Mouse (Mus musculus): ENCODE results near the gene Smpd4. TPM values are rescaled to one million over a fixed set of nuclear protein-coding genes. Genes with fewer than 3 reads are reported as not detected.

Smpd4 gene
- polyA plus RNA-seq, 1 experiment from 2014 or later: 9.0 TPM

- WGBS: 83% methylated on average over 10 of the region's 10 CpGs
- Histone ChIP-seq H3K4me1 (replicated peaks; ENCODE audit: control insufficient read depth, insufficient read depth, low read length) (peaks cover 4% of the 10 kb centered on the region; the same call in 1 of the 2 replicates), H3K4me2 (replicated peaks; ENCODE audit: low read depth) (no peak overlapping the region), H3K9ac (ENCODE audit: low read depth, low read length) (no peak overlapping the region), H3K27me3 (replicated peaks; ENCODE audit: control insufficient read depth, insufficient read depth, low read length) (no peaks in the 10 kb centered on the region), H3K9me3 (ENCODE audit: control insufficient read depth) (no peaks in the 10 kb centered on the region), H3K27ac (ENCODE audit: low read depth, low read length) (no peak overlapping the region), H3K4me3 (ENCODE audit: low read depth, low read length) (no peak overlapping the region), H3K36me3 (ENCODE audit: control insufficient read depth, insufficient read depth) (peaks cover 45% of the 10 kb centered on the region)
- no peak for ATAC-seq
- TF ChIP-seq CTCF (IDR thresholded peaks at IDR 0.05; ENCODE audit: low read depth): no peak
Measured at GRCm38 (mm10) chr16:17647566-17648340, 28.6 kb downstream of the Smpd4 start.

DNA sequence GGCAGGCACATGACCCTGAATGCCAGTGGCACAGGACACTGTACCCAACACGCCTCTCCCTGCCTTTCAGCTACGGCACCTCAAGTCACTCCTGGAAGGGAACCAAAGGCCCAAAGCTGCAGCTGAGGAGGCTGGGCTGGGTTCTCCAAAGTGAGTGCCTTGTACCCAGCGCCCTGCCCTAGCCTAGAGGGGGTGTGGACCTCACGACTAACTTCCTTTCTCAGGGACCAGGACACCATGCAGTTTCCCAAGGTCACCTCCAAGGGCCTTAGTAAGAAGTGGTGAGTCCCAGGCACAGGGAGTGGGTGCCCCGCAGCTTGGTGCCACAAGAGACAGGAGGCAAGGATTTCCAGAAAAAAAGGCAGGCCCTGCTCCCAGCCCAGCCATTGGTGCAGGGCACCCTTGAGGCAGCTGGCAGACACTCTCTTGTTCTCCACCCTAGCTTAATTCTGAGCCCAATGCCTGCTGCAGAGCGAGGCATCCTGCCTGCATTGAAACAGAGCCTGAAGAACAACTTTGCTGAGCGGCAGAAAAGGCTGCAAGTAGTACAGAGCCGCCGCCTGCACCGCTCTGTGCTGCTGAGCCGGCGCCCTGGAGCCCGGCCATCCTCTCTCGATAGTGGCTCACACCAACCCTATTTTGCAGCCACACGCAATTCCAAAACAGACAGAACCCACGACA, 30.9 kb downstream of the Smpd4 start:
- Histone ChIP-seq H3K4me3 (ENCODE audit: low read depth, low read length) (no peak overlapping the region), H3K27me3 (replicated peaks; ENCODE audit: control insufficient read depth, insufficient read depth, low read length) (no peaks in the 10 kb centered on the region), H3K9ac (ENCODE audit: low read depth, low read length) (no peak overlapping the region), H3K4me1 (replicated peaks; ENCODE audit: control insufficient read depth, insufficient read depth, low read length) (peaks cover 4% of the 10 kb centered on the region; the same call in 1 of the 2 replicates), H3K36me3 (ENCODE audit: control insufficient read depth, insufficient read depth) (peaks cover 57% of the 10 kb centered on the region), H3K27ac (ENCODE audit: low read depth, low read length) (no peak overlapping the region), H3K4me2 (replicated peaks; ENCODE audit: low read depth) (no peak overlapping the region), H3K9me3 (ENCODE audit: control insufficient read depth) (no peaks in the 10 kb centered on the region)
- no peak for TF ChIP-seq CTCF (IDR thresholded peaks at IDR 0.05; ENCODE audit: low read depth)
- no peak for ATAC-seq
- 85% methylated on average over 16 of the region's 16 CpGs for WGBS

DNA sequence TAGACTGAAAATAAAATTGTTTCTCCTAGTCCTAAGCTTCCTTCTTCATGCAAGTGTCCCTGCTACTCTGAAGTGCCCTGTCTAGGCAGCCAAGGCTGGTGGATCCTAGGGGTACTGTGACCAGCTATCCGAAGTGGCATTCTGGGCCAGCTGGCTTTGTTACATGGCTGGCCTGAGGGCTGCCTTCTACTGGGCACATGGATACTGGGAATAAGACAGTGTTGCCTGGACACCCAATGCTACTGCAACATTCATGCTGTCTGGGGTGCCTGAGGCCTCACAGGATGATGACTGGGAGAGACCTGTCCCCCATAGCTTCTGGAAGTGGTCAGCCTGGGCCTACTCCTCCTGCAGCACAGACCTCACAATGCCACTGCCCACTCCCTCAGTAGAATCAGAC, 31.6 kb downstream of the Smpd4 start:
- H3K4me3 ChIP-seq (ENCODE audit: low read depth, low read length): no peak overlapping the region
- 93% methylated on average over 1 of the region's 1 CpGs for WGBS
- TF ChIP-seq CTCF (IDR thresholded peaks at IDR 0.05; ENCODE audit: low read depth): no peak
- H3K4me2 ChIP-seq (replicated peaks; ENCODE audit: low read depth): no peak overlapping the region
- no peak overlapping the region for H3K27ac ChIP-seq (ENCODE audit: low read depth, low read length)
- no peak overlapping the region for H3K9ac ChIP-seq (ENCODE audit: low read depth, low read length)
- H3K36me3 ChIP-seq (ENCODE audit: control insufficient read depth, insufficient read depth): peaks cover 64% of the 10 kb centered on the region
- H3K27me3 ChIP-seq (replicated peaks; ENCODE audit: control insufficient read depth, insufficient read depth, low read length): no peaks in the 10 kb centered on the region
- no peaks in the 10 kb centered on the region for H3K9me3 ChIP-seq (ENCODE audit: control insufficient read depth)
- peaks cover 4% of the 10 kb centered on the region; the same call in 1 of the 2 replicates for H3K4me1 ChIP-seq (replicated peaks; ENCODE audit: control insufficient read depth, insufficient read depth, low read length)
- no peak for ATAC-seq

GRCm38 (mm10) chr16:17652607-17653006, 33.5 kb downstream of the Smpd4 start:
- WGBS: 95% methylated on average over 4 of the region's 4 CpGs
- ATAC-seq: no peak
- no peaks in the 10 kb centered on the region for H3K4me1 ChIP-seq (replicated peaks; ENCODE audit: control insufficient read depth, insufficient read depth, low read length)
- peaks cover 64% of the 10 kb centered on the region for H3K36me3 ChIP-seq (ENCODE audit: control insufficient read depth, insufficient read depth)
- no peak overlapping the region for H3K9ac ChIP-seq (ENCODE audit: low read depth, low read length)
- H3K4me3 ChIP-seq (ENCODE audit: low read depth, low read length): no peak overlapping the region
- no peak overlapping the region for H3K27ac ChIP-seq (ENCODE audit: low read depth, low read length)
- H3K9me3 ChIP-seq (ENCODE audit: control insufficient read depth): no peaks in the 10 kb centered on the region
- H3K27me3 ChIP-seq (replicated peaks; ENCODE audit: control insufficient read depth, insufficient read depth, low read length): no peaks in the 10 kb centered on the region
- no peak for TF ChIP-seq CTCF (IDR thresholded peaks at IDR 0.05; ENCODE audit: low read depth)
- H3K4me2 ChIP-seq (replicated peaks; ENCODE audit: low read depth): no peak overlapping the region

DNA sequence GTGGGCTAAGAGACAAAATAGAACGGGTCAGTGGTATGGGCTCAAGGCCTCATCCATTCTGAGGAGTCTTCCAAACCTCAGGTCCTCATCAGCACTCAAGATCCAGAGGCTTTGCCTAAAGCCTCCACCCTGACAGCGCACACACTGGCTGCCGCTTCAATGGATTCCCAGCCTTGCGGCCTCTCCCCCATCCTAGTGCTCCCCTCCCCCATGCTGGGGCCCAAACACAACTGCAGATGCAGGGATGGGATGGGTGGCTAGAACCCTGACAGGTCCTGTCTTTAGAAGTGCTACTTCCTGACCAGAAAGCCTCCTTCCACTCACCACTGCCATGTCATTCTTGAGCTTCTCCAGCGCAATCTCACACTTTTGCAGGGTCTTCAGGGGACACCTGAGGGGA, 34.4 kb downstream of the Smpd4 start:
- H3K36me3 ChIP-seq (ENCODE audit: control insufficient read depth, insufficient read depth): peaks cover 71% of the 10 kb centered on the region
- no peak overlapping the region for H3K9ac ChIP-seq (ENCODE audit: low read depth, low read length)
- ATAC-seq: no peak
- H3K27ac ChIP-seq (ENCODE audit: low read depth, low read length): no peak overlapping the region
- no peak for TF ChIP-seq CTCF (IDR thresholded peaks at IDR 0.05; ENCODE audit: low read depth)
- no peak overlapping the region for H3K4me3 ChIP-seq (ENCODE audit: low read depth, low read length)
- H3K4me2 ChIP-seq (replicated peaks; ENCODE audit: low read depth): no peak overlapping the region
- H3K27me3 ChIP-seq (replicated peaks; ENCODE audit: control insufficient read depth, insufficient read depth, low read length): no peaks in the 10 kb centered on the region
- no peaks in the 10 kb centered on the region for H3K9me3 ChIP-seq (ENCODE audit: control insufficient read depth)
- WGBS: 95% methylated on average over 5 of the region's 5 CpGs
- no peaks in the 10 kb centered on the region for H3K4me1 ChIP-seq (replicated peaks; ENCODE audit: control insufficient read depth, insufficient read depth, low read length)

GRCm38 (mm10) chr16:17654188-17654795, 35.1 kb downstream of the Smpd4 start:
- Histone ChIP-seq H3K4me1 (replicated peaks; ENCODE audit: control insufficient read depth, insufficient read depth, low read length) (no peaks in the 10 kb centered on the region), H3K9me3 (ENCODE audit: control insufficient read depth) (no peaks in the 10 kb centered on the region), H3K4me3 (ENCODE audit: low read depth, low read length) (no peak overlapping the region), H3K27ac (ENCODE audit: low read depth, low read length) (no peak overlapping the region), H3K27me3 (replicated peaks; ENCODE audit: control insufficient read depth, insufficient read depth, low read length) (no peaks in the 10 kb centered on the region), H3K36me3 (ENCODE audit: control insufficient read depth, insufficient read depth) (peaks cover 74% of the 10 kb centered on the region), H3K4me2 (replicated peaks; ENCODE audit: low read depth) (no peak overlapping the region), H3K9ac (ENCODE audit: low read depth, low read length) (no peak overlapping the region)
- 89% methylated on average over 4 of the region's 4 CpGs for WGBS
- TF ChIP-seq CTCF (IDR thresholded peaks at IDR 0.05; ENCODE audit: low read depth): no peak
- no peak for ATAC-seq
